Mouse (Mus musculus): Measurements from ENCODE around the gene Gm156.

DNA sequence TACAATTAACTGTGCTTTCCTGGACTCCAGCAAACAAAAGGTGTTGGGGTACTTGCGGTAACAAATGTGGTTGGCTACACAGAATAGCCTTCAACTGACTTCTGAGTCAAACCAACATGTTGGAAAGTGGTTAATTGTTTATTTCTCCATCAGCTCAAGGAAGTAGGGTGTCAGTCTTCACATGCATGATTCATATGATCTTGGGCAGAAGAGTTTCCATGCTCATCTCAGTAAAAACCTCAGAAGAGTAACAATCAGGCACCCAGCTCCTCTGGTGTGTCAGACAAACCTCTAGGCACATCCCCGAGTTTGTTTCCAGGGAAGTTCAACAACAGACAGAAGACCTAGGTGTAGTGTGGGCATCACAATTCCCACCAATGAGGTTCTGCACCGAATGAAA lies 33.7 kb upstream of the Gm156 start:
- TF ChIP-seq CTCF (IDR thresholded peaks at IDR 0.05) (no peak), POLR2A (IDR thresholded peaks at IDR 0.05; ENCODE audit: insufficient read depth, low read depth, low read length) (no peak)
